Mouse (Mus musculus) myocyte (in vitro differentiated cells): Measurements from ENCODE around the gene Macrod1. TPM values are rescaled to one million over a fixed set of nuclear protein-coding genes. Genes with fewer than 3 reads are reported as not detected.

Experiments used
- H3K27me3 ChIP-seq: one replicate; pipeline ENCODE4 v1.6.1; 2011; ENCODE audit not compliant: control insufficient read depth, insufficient read depth, insufficient read length
- H3K36me3 ChIP-seq: one replicate; pipeline ENCODE4 v1.6.1; 2011; ENCODE audit not compliant: control insufficient read depth, insufficient read depth
- H3K4me2 ChIP-seq: one replicate; pipeline ENCODE4 v1.6.1; 2011; ENCODE audit warnings: low read depth, control low read depth
- H3K4me3 ChIP-seq: one replicate; pipeline ENCODE4 v1.5.1; 2011; ENCODE audit warnings: mild to moderate bottlenecking, control low read depth, moderate library complexity
- H3K79me2 ChIP-seq: one replicate; pipeline ENCODE4 v1.6.1; 2011; ENCODE audit not compliant: control insufficient read depth, insufficient read depth
- H3ac ChIP-seq: one replicate; pipeline ENCODE4 v1.6.1; 2011; ENCODE audit not compliant: control insufficient read depth, insufficient read length
- CEBPB ChIP-seq: IDR thresholded peaks from 2 replicates; pipeline ENCODE4 v1.6.1; 2011; ENCODE audit warnings: mild to moderate bottlenecking, moderate library complexity; ENCODE audit not compliant: poor library complexity, insufficient read depth, severe bottlenecking
- E2F4 ChIP-seq: IDR thresholded peaks from one replicate; pipeline ENCODE4 v1.6.1; 2011; ENCODE audit warnings: mild to moderate bottlenecking, control low read depth, moderate library complexity; ENCODE audit not compliant: insufficient read depth
- MAX ChIP-seq: IDR thresholded peaks from one replicate; pipeline ENCODE4 v1.6.1; 2011; ENCODE audit warnings: low read depth, mild to moderate bottlenecking, control low read depth
- MYOD1 ChIP-seq, 3 experiments: IDR thresholded peaks; one replicate each; pipeline ENCODE4 v1.6.1; 2011; ENCODE audit warnings: control low read depth in 2 of 3, low read depth in 2 of 3, mild to moderate bottlenecking in 2 of 3, moderate library complexity in 1 of 3; ENCODE audit not compliant: insufficient read length in 2 of 3, control insufficient read depth in 1 of 3
- MYOG ChIP-seq, 3 experiments: IDR thresholded peaks; one replicate each; pipeline ENCODE4 v1.6.1; 2011; ENCODE audit warnings: control low read depth in 2 of 3, low read depth in 2 of 3, mild to moderate bottlenecking in 2 of 3; ENCODE audit not compliant: insufficient read length in 2 of 3, control insufficient read depth in 1 of 3, insufficient read depth in 1 of 3
- POLR2A ChIP-seq: IDR thresholded peaks from one replicate; pipeline ENCODE4 v1.6.1; 2011; ENCODE audit warnings: low read depth, mild to moderate bottlenecking, control low read depth, moderate library complexity; ENCODE audit not compliant: insufficient read length
- POLR2AphosphoS2 ChIP-seq: IDR thresholded peaks from one replicate; pipeline ENCODE4 v1.6.1; 2011; ENCODE audit warnings: low read depth, control low read depth; ENCODE audit not compliant: insufficient read length
- REST ChIP-seq: IDR thresholded peaks from one replicate; pipeline ENCODE4 v1.6.1; 2011; ENCODE audit warnings: mild to moderate bottlenecking, control low read depth, moderate library complexity; ENCODE audit not compliant: insufficient read depth, insufficient read length
- SRF ChIP-seq: IDR thresholded peaks from one replicate; pipeline ENCODE4 v1.6.1; 2011; ENCODE audit warnings: low read depth; ENCODE audit not compliant: control insufficient read depth, insufficient read length
- TCF12 ChIP-seq: IDR thresholded peaks from one replicate; pipeline ENCODE4 v1.6.1; 2011; ENCODE audit warnings: mild to moderate bottlenecking, control low read depth; ENCODE audit not compliant: poor library complexity, insufficient read depth, severe bottlenecking
- TCF3 ChIP-seq: IDR thresholded peaks from one replicate; pipeline ENCODE4 v1.6.1; 2011; ENCODE audit warnings: low read depth, control low read depth; ENCODE audit not compliant: insufficient read length
- USF1 ChIP-seq: IDR thresholded peaks from one replicate; pipeline ENCODE4 v1.6.1; 2011; ENCODE audit warnings: low read depth, mild to moderate bottlenecking, control low read depth, moderate library complexity
- polyA plus RNA-seq: library from polyadenylated mRNA; unstranded; fragments of >200 nt; fragmentation: generic; extraction: Trizol; gene quantifications from one replicate; pipeline ENCODE4 v1.2.1, GENCODE M21; 2012; ENCODE audit warnings: missing spikeins

Gene Macrod1
- polyA plus RNA-seq, 1 experiment: 82.4 TPM

DNA sequence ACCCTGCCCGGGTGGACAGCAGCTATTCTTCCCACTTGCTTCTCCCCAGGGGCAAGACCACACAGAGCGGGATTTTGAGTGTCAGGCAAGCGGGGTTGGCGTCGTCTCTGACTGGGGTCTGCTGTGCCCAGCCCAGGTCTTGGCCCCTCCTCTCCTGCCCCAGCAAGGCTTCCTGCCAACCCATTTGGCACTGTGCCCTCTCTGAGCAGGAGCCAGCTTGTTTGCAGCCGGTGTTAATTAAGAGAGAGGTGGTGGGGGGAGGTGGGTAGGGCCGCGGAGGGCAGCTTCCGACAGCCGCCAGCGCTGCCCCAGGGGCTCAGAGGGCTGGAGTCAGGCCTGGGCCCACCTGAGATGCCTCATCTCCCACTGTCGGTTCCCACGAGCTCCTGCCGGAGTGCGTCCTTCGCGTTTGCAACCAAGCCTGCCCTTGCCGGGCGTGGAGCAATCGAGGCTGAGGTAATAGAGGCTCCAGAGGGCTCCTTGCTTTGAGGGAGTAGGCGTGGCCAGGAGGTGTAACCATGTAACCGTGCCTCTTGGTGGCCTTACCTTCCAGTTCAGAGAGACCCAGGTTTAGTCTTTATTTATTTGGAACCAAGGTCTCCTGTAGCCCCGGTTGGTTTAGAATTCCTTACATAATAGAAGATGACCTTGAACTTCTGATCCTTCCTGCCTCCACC is 125.8 kb downstream of the Macrod1 start:
- H3K4me2 ChIP-seq: no peak overlapping the region
- no peak overlapping the region for H3K4me3 ChIP-seq
- TF ChIP-seq SRF (no peak), MYOD1 (IDR thresholded peaks at IDR 0.05; ENCODE audit: control insufficient read depth in 1 of 3, insufficient read length in 2 of 3, low read depth in 2 of 3) (no peak), MAX (no peak), USF1 (no peak), REST (no peak), CEBPB (no peak), POLR2A (no peak), TCF12 (no peak), TCF3 (no peak), POLR2AphosphoS2 (no peak)
- no peak overlapping the region for H3ac ChIP-seq
- no peaks in the 10 kb centered on the region for H3K27me3 ChIP-seq
- H3K79me2 ChIP-seq: no peaks in the 10 kb centered on the region
- H3K36me3 ChIP-seq: no peaks in the 10 kb centered on the region

DNA sequence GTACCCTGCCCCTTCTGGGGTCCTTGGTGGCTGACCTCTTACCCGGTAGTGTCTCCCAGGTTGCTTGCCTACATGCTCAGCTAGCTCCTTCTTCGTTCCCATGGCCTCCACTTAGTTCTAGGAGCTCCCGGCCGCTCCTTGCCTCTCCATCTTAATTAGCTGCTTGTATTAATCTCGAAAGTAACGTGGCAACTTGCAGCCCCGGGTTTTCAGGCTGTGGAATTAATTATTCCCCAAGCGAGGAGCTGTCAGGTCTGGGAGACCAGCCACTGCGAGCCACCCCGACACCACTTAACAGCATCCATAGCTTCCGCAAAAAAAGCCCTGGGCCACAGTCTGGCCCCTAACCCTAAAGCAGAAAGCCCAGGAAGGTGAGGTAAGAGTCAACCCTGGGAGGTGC is 126.8 kb downstream of the Macrod1 start:
- no peak overlapping the region for H3K4me3 ChIP-seq
- no peak overlapping the region for H3K4me2 ChIP-seq
- no peaks in the 10 kb centered on the region for H3K79me2 ChIP-seq
- H3K27me3 ChIP-seq: no peaks in the 10 kb centered on the region
- H3K36me3 ChIP-seq: no peaks in the 10 kb centered on the region
- TF ChIP-seq MAX: no peak
- TF ChIP-seq REST: no peak
- no peak for TF ChIP-seq MYOG (IDR thresholded peaks at IDR 0.05; ENCODE audit: control insufficient read depth in 1 of 3, insufficient read depth in 1 of 3, insufficient read length in 2 of 3, low read depth in 2 of 3)
- TF ChIP-seq TCF3: no peak
- no peak for TF ChIP-seq USF1
- no peak for TF ChIP-seq POLR2AphosphoS2
- no peak for TF ChIP-seq MYOD1 (IDR thresholded peaks at IDR 0.05; ENCODE audit: control insufficient read depth in 1 of 3, insufficient read length in 2 of 3, low read depth in 2 of 3)
- TF ChIP-seq TCF12: no peak
- no peak for TF ChIP-seq POLR2A
- no peak for TF ChIP-seq E2F4
- no peak for TF ChIP-seq CEBPB
- TF ChIP-seq SRF: no peak
- no peak overlapping the region for H3ac ChIP-seq

DNA sequence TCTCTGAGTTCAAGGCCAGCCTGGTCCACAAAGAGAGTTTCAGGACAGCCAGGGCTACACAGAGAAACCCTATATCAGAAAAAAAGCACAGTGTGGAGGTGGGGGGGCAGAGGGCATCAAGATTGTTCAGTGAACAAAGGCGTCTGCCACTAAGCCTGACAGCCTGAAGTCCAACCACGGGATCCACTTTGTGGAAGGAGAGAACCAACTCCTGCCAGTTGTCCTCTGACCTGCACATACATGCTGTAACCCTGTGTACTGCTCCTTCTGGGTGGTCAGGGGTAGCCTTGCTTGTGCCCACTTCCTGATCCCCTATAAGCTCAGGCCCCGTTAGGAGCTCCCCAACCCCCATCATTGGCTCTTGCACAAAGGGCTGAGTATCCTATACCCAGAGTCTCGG is 128.4 kb downstream of the Macrod1 start:
- H3ac ChIP-seq: no peak overlapping the region
- no peaks in the 10 kb centered on the region for H3K27me3 ChIP-seq
- TF ChIP-seq MYOD1 (IDR thresholded peaks at IDR 0.05; ENCODE audit: control insufficient read depth in 1 of 3, insufficient read length in 2 of 3, low read depth in 2 of 3) (no peak), SRF (no peak), POLR2A (no peak)
- no peak overlapping the region for H3K4me3 ChIP-seq
- no peak overlapping the region for H3K4me2 ChIP-seq
- no peaks in the 10 kb centered on the region for H3K79me2 ChIP-seq
- no peaks in the 10 kb centered on the region for H3K36me3 ChIP-seq

DNA sequence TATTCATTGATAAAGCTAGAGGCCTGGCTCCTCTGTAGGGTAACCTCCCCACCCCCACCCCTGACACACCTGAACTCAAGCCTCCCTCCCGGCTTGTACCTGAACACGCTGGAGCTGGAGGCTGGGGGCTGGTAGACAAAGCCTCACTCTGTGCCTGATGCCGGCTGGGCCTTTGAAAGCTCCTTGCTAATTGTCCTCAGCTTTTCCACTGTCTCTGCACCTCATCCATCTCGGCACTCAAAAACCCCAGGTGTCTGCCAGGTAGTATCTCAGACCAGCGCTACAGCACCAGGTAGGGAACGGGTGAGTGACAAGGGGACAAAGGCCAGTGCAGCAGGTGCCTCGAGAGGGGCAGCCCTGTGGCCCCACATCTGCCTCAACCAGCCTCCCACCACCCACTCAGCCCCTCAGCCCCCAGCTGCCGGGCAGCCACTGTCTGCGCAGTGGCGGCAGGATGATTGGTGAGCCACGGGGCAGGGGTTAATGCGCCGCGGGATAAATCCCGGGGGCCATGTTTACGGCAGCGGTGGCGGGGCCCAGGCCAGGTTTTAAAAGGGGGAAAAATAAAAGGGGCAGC is 129.2 kb downstream of the Macrod1 start:
- no peaks in the 10 kb centered on the region for H3K27me3 ChIP-seq
- H3ac ChIP-seq: no peak overlapping the region
- no peak overlapping the region for H3K4me2 ChIP-seq
- H3K4me3 ChIP-seq: no peak overlapping the region
- H3K79me2 ChIP-seq: no peaks in the 10 kb centered on the region
- TF ChIP-seq E2F4 (no peak), SRF (no peak), MYOG (IDR thresholded peaks at IDR 0.05; ENCODE audit: control insufficient read depth in 1 of 3, insufficient read depth in 1 of 3, insufficient read length in 2 of 3, low read depth in 2 of 3) (no peak), MAX (no peak)
- H3K36me3 ChIP-seq: no peaks in the 10 kb centered on the region

DNA sequence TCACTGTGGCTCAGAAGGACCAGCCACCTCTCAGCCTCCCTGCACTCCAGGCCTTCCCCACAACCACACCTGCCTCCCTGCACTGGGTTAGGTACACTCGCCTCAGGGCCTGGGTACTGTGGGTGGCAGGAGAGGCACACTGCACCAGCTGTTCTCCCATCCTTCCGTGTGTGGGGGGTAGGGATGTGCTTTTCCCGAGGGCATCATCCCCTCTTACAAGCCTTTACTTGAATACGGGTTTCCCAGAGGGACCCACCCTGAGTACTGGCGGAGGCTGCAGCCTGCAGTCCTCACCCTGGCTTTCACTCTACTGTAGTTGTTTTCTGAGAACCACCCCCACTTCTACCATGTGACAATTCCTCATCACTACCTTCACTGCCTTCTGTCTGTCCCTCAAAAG is 130.5 kb downstream of the Macrod1 start:
- H3K4me3 ChIP-seq: no peak overlapping the region
- no peak overlapping the region for H3K4me2 ChIP-seq
- no peak overlapping the region for H3ac ChIP-seq
- no peaks in the 10 kb centered on the region for H3K36me3 ChIP-seq
- peak in 1 of 3 experiments; percentile 17 for TF ChIP-seq MYOD1 (IDR thresholded peaks at IDR 0.05; ENCODE audit: control insufficient read depth in 1 of 3, insufficient read length in 2 of 3, low read depth in 2 of 3)
- TF ChIP-seq SRF: no peak
- no peak for TF ChIP-seq POLR2A
- no peak for TF ChIP-seq TCF3
- no peak for TF ChIP-seq CEBPB
- H3K79me2 ChIP-seq: no peaks in the 10 kb centered on the region
- no peaks in the 10 kb centered on the region for H3K27me3 ChIP-seq
